Mouse (Mus musculus) limb, embryonic 13.5 days (tissue): ENCODE data around the gene Enkur. TPM values are rescaled to one million over a fixed set of nuclear protein-coding genes. Genes with fewer than 3 reads are reported as not detected.

Experiments
- polyA plus RNA-seq: library from polyadenylated mRNA; unstranded; fragments of >200 nt; fragmentation: Nextera tagmentation; extraction: Ambion mirVana; gene quantifications from 2 replicates; pipeline ENCODE4 v1.2.1, GENCODE M21; 2015

Enkur gene
- polyA plus RNA-seq, 1 experiment from 2014 or later, result 0.39 TPM

Other genes with a start within 250 kb of the Enkur start
- gene Arhgap21, start 236.5 kb downstream of the Enkur start, polyA plus RNA-seq, result 9.5 and 11.1 TPM in 2 replicates
- 6.2 TPM in 2 replicates for gene Thnsl1, start 359 bp upstream of the Enkur start, polyA plus RNA-seq
- gene Gpr158, start 162.2 kb upstream of the Enkur start, polyA plus RNA-seq, result 0.01 and 0.03 TPM in 2 replicates